Mouse (Mus musculus) liver, adult (tissue): Measurements from ENCODE around the gene Col6a4.

Experiments
- GATA4 ChIP-seq: IDR thresholded peaks from 2 replicates; pipeline ENCODE4 v1.6.1; 2014; ENCODE audit warnings: mild to moderate bottlenecking, low read length; ENCODE audit not compliant: insufficient replicate concordance

Gene Col6a4

GRCm38 (mm10) chr9:105997955-105998354 is 98.6 kb downstream of the Col6a4 start:
- no peak for TF ChIP-seq GATA4

- TF ChIP-seq GATA4: no peak
These were observed 104.2 kb downstream of the Col6a4 start for GRCm38 (mm10) chr9:105992425-105992824.

GRCm38 (mm10) chr9:105990099-105990498 is 106.5 kb downstream of the Col6a4 start:
- no peak for TF ChIP-seq GATA4

GRCm38 (mm10) chr9:105989468-105989867 is 107.1 kb downstream of the Col6a4 start:
- TF ChIP-seq GATA4: no peak

- TF ChIP-seq GATA4: no peak
These were observed 108.5 kb downstream of the Col6a4 start for GRCm38 (mm10) chr9:105988096-105988495.

- TF ChIP-seq GATA4: no peak
These were observed 111.6 kb downstream of the Col6a4 start for GRCm38 (mm10) chr9:105984931-105985519.

GRCm38 (mm10) chr9:105978479-105978878 is 118.1 kb downstream of the Col6a4 start:
- no peak for TF ChIP-seq GATA4

GRCm38 (mm10) chr9:105976871-105977270 is 119.7 kb downstream of the Col6a4 start:
- no peak for TF ChIP-seq GATA4

- TF ChIP-seq GATA4: no peak
These were observed 120.3 kb downstream of the Col6a4 start for GRCm38 (mm10) chr9:105976314-105976713.

- TF ChIP-seq GATA4: no peak
These were observed 122.8 kb downstream of the Col6a4 start for GRCm38 (mm10) chr9:105973736-105974135.

- no peak for TF ChIP-seq GATA4
These were observed 124.6 kb downstream of the Col6a4 start for GRCm38 (mm10) chr9:105972031-105972430.

GRCm38 (mm10) chr9:105971351-105971894 is 125.2 kb downstream of the Col6a4 start:
- no peak for TF ChIP-seq GATA4

- no peak for TF ChIP-seq GATA4
These were observed 125.7 kb downstream of the Col6a4 start for GRCm38 (mm10) chr9:105970901-105971300.

GRCm38 (mm10) chr9:105967976-105968375 is 128.6 kb downstream of the Col6a4 start:
- TF ChIP-seq GATA4: no peak

GRCm38 (mm10) chr9:105960533-105960932 is 136.1 kb downstream of the Col6a4 start, which contains the start of gene Col6a5:
Gene Col6a5, minus strand, starts transcription at chr9:105960643.
- TF ChIP-seq GATA4: no peak

- TF ChIP-seq GATA4: no peak
These were observed 137.5 kb downstream of the Col6a4 start for GRCm38 (mm10) chr9:105959116-105959515.

GRCm38 (mm10) chr9:105949755-105950154 is 146.8 kb downstream of the Col6a4 start:
- TF ChIP-seq GATA4: no peak
